Mouse (Mus musculus) central nervous system, embryonic 14 days (tissue): ENCODE results near the gene Lipk. TPM values are rescaled to one million over a fixed set of nuclear protein-coding genes. Genes with fewer than 3 reads are reported as not detected.

Experiments used
- polyA plus RNA-seq: library from polyadenylated mRNA; depleted of rRNA; stranded (reverse); fragments of >200 nt; gene quantifications from 2 replicates; pipeline ENCODE4 v1.2.3, GENCODE M21; 2012; rRNA removed

The Lipk gene
- polyA plus RNA-seq, result not detected in 2 replicates

GRCm38 (mm10) chr19:34008002-34008401, at the start of gene Lipk:
Lipk (plus strand) TSS chr19:34008290.

GRCm38 (mm10) chr19:33960887-33961286, 47.2 kb upstream of the Lipk start, which contains the start of gene Lipf:
Lipf (plus strand) TSS chr19:33961187.

GRCm38 (mm10) chr19:34066779-34067472, 58.8 kb downstream of the Lipk start, which contains the start of gene Lipn:
Lipn (plus strand) TSS chr19:34067358.

Other genes starting within 250 kb of the Lipk start
- gene Lipo3, start 246.3 kb upstream of the Lipk start, polyA plus RNA-seq, result 7.4 TPM in 2 replicates
- gene Lipo1, start 220.8 kb upstream of the Lipk start, polyA plus RNA-seq, result not detected in 2 replicates
- gene Lipf, start 47.1 kb upstream of the Lipk start, polyA plus RNA-seq, result not detected in 2 replicates
- not detected in 2 replicates for gene Lipn, start 59.1 kb downstream of the Lipk start, polyA plus RNA-seq
- 0.21 TPM in 1 of 2 replicates, not detected in the other for gene Lipm, start 92.6 kb downstream of the Lipk start, polyA plus RNA-seq
- 0.05 and 0.23 TPM in 2 replicates for gene Ankrd22, start 157.8 kb downstream of the Lipk start, polyA plus RNA-seq
- gene Stambpl1, start 183.9 kb downstream of the Lipk start, polyA plus RNA-seq, result 5.4 and 6.0 TPM in 2 replicates
- 20.2 and 64.5 TPM in 2 replicates for gene Acta2, start 247.3 kb downstream of the Lipk start, polyA plus RNA-seq